Mouse (Mus musculus): Measurements from ENCODE around the gene Cenpe. TPM values are rescaled to one million over a fixed set of nuclear protein-coding genes. Genes with fewer than 3 reads are reported as not detected.

Gene Cenpe
- polyA plus RNA-seq, 1 experiment = 3.3 TPM

DNA sequence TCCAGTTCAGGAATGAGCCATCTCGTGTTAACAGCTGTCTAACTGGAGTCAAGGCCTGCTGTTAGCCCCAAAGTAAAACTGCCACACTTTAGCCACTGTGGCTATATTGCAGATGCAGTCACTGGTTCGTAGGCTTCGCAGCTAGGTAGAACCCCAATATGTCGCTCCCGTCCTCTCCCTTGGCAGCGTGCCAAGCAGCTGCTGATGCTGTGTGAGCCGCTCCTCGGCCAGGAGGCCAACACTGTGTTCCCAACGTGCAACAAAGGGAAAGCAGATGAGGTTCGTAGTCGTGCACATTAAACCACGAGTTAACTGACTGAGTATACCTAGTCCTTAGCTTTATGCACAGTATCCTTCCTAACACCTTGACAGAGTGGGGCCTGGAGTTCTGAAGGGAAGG is 60.3 kb downstream of the Cenpe start:
- H3K36me3 ChIP-seq (ENCODE audit: control insufficient read depth, insufficient read depth) = peaks cover 11% of the 10 kb centered on the region
- H3K4me3 ChIP-seq = no peak overlapping the region
- no peak for TF ChIP-seq TCF3 (IDR thresholded peaks at IDR 0.05; ENCODE audit: insufficient read length, low read depth)
- TF ChIP-seq POLR2A (IDR thresholded peaks at IDR 0.05; ENCODE audit: insufficient read length, low read depth) = no peak
- no peak for TF ChIP-seq REST (IDR thresholded peaks at IDR 0.05; ENCODE audit: insufficient read depth, insufficient read length)
- no peak for TF ChIP-seq TCF12 (IDR thresholded peaks at IDR 0.05; ENCODE audit: insufficient read depth, poor library complexity, severe bottlenecking)
- TF ChIP-seq SRF (IDR thresholded peaks at IDR 0.05; ENCODE audit: control insufficient read depth, insufficient read length, low read depth) = no peak
- TF ChIP-seq MAX (IDR thresholded peaks at IDR 0.05; ENCODE audit: low read depth) = no peak
- no peak for TF ChIP-seq POLR2AphosphoS2 (IDR thresholded peaks at IDR 0.05; ENCODE audit: insufficient read length, low read depth)
- TF ChIP-seq MYOD1 (IDR thresholded peaks at IDR 0.05; ENCODE audit: control insufficient read depth in 1 of 3, insufficient read length in 2 of 3, low read depth in 2 of 3) = no peak
- no peak for TF ChIP-seq USF1 (IDR thresholded peaks at IDR 0.05; ENCODE audit: low read depth)
- TF ChIP-seq MYOG (IDR thresholded peaks at IDR 0.05; ENCODE audit: control insufficient read depth in 1 of 3, insufficient read depth in 1 of 3, insufficient read length in 2 of 3, low read depth in 2 of 3) = no peak
- TF ChIP-seq E2F4 (IDR thresholded peaks at IDR 0.05; ENCODE audit: insufficient read depth) = no peak
- TF ChIP-seq CEBPB (IDR thresholded peaks at IDR 0.05; ENCODE audit: insufficient read depth, poor library complexity, severe bottlenecking) = no peak
- H3K4me2 ChIP-seq (ENCODE audit: low read depth) = no peak overlapping the region
- no peak overlapping the region for H3ac ChIP-seq (ENCODE audit: control insufficient read depth, insufficient read length)
- H3K27me3 ChIP-seq (ENCODE audit: control insufficient read depth, insufficient read depth, insufficient read length) = no peaks in the 10 kb centered on the region
- H3K79me2 ChIP-seq (ENCODE audit: control insufficient read depth, insufficient read depth) = no peaks in the 10 kb centered on the region

DNA sequence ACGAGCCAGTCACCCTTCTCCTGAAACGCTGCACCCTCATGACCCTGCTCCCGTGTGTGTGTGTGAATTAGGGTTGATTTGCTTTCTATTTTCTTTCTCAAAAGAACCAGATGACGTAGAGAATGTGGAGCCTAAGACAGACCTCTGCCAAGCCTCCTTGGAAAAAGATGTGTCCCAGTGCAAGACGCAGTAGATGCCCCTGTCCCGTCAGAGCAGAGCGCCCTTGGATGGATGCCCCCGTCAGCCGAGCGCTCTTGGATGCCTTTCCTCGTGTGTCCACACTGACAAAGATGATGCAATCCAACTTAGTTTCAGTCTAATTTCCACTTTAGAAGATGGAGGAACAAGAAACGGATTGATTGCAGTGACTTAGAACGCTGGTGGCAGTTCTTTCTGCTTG is 60.7 kb downstream of the Cenpe start:
- no peaks in the 10 kb centered on the region for H3K27me3 ChIP-seq (ENCODE audit: control insufficient read depth, insufficient read depth, insufficient read length)
- no peak overlapping the region for H3K4me2 ChIP-seq (ENCODE audit: low read depth)
- H3K4me3 ChIP-seq = no peak overlapping the region
- no peaks in the 10 kb centered on the region for H3K79me2 ChIP-seq (ENCODE audit: control insufficient read depth, insufficient read depth)
- TF ChIP-seq CEBPB (IDR thresholded peaks at IDR 0.05; ENCODE audit: insufficient read depth, poor library complexity, severe bottlenecking) = no peak
- H3ac ChIP-seq (ENCODE audit: control insufficient read depth, insufficient read length) = no peak overlapping the region
- peaks cover 11% of the 10 kb centered on the region for H3K36me3 ChIP-seq (ENCODE audit: control insufficient read depth, insufficient read depth)

DNA sequence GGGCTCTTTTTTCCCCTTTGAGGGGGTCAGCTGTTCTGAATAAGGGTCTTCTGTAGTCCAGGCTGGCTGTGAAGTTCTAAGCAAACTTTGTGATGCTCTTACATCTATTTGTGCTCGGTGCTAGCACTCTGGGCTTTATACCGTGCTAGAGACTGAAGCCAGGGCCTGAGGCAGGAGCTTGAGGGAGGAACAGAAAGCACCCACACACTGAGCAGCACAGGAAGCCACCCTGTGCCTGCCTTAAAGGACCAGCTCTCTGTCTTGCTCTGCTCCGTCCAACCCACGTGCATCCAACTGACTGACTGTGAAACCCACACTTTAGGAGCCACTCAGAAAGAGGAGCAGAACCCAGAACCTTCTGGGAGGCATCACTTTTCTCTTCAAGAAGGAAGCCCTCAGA is 67.8 kb downstream of the Cenpe start:
- TF ChIP-seq MYOG (IDR thresholded peaks at IDR 0.05; ENCODE audit: control insufficient read depth in 1 of 3, insufficient read depth in 1 of 3, insufficient read length in 2 of 3, low read depth in 2 of 3) (no peak), MAX (IDR thresholded peaks at IDR 0.05; ENCODE audit: low read depth) (no peak), POLR2AphosphoS2 (IDR thresholded peaks at IDR 0.05; ENCODE audit: insufficient read length, low read depth) (no peak), CEBPB (IDR thresholded peaks at IDR 0.05; ENCODE audit: insufficient read depth, poor library complexity, severe bottlenecking) (no peak), TCF3 (IDR thresholded peaks at IDR 0.05; ENCODE audit: insufficient read length, low read depth) (no peak), USF1 (IDR thresholded peaks at IDR 0.05; ENCODE audit: low read depth) (no peak), TCF12 (IDR thresholded peaks at IDR 0.05; ENCODE audit: insufficient read depth, poor library complexity, severe bottlenecking) (no peak), SRF (IDR thresholded peaks at IDR 0.05; ENCODE audit: control insufficient read depth, insufficient read length, low read depth) (no peak), MYOD1 (IDR thresholded peaks at IDR 0.05; ENCODE audit: control insufficient read depth in 1 of 3, insufficient read length in 2 of 3, low read depth in 2 of 3) (no peak), E2F4 (IDR thresholded peaks at IDR 0.05; ENCODE audit: insufficient read depth) (no peak), REST (IDR thresholded peaks at IDR 0.05; ENCODE audit: insufficient read depth, insufficient read length) (no peak), POLR2A (IDR thresholded peaks at IDR 0.05; ENCODE audit: insufficient read length, low read depth) (no peak)
- H3K79me2 ChIP-seq (ENCODE audit: control insufficient read depth, insufficient read depth) = no peaks in the 10 kb centered on the region
- H3K36me3 ChIP-seq (ENCODE audit: control insufficient read depth, insufficient read depth) = no peaks in the 10 kb centered on the region
- H3K4me2 ChIP-seq (ENCODE audit: low read depth) = no peak overlapping the region
- H3K27me3 ChIP-seq (ENCODE audit: control insufficient read depth, insufficient read depth, insufficient read length) = no peaks in the 10 kb centered on the region
- H3ac ChIP-seq (ENCODE audit: control insufficient read depth, insufficient read length) = no peak overlapping the region
- H3K4me3 ChIP-seq = no peak overlapping the region

DNA sequence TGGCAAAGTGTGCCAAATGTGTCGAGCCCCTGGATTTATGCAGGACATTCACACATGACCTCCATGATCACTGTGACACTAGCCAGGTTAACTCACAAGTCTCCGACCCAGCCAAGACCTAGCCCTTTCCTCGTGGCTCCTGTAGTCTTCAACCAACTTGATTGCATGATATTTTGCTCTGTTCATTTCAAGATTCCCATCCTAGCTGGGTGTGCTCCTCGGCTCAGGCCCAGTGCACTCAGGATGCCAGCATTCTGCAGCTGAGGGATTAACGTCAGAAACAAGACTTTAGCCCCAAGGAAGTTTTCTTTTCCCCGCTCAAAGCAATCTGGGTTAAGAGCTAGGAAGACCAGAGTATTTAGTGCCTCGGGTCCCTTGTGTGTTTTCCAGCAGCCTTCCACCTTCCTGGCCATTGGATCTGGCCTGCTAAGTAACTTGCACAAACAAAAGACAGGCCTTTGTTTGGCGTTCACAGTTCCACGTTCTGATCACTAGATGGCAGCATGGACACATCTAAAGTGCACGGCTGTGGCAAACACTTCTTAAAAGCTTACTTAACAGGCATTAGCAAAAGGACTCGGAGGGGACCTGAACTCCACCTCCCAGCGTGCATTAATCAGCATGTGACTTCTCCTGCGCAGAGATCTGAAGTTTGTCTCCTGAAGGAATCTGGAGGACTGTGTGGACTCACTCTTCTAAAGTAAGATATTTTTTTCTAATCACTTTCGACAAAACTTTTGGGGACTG is 68.5 kb downstream of the Cenpe start, which contains the start of gene Bdh2:
Gene Bdh2, plus strand, starts transcription at position 553 of the 747 bp plus-strand sequence.
- no peaks in the 10 kb centered on the region for H3K27me3 ChIP-seq (ENCODE audit: control insufficient read depth, insufficient read depth, insufficient read length)
- H3K4me2 ChIP-seq (ENCODE audit: low read depth) = peak within 1 kb of the TSS; percentile 74
- no peak within 1 kb of the TSS for H3ac ChIP-seq (ENCODE audit: control insufficient read depth, insufficient read length)
- no peaks in the 10 kb centered on the region for H3K79me2 ChIP-seq (ENCODE audit: control insufficient read depth, insufficient read depth)
- TF ChIP-seq POLR2AphosphoS2 (IDR thresholded peaks at IDR 0.05; ENCODE audit: insufficient read length, low read depth) (no peak), USF1 (IDR thresholded peaks at IDR 0.05; ENCODE audit: low read depth) (peak; percentile 59)
- no peak within 1 kb of the TSS for H3K4me3 ChIP-seq
- H3K36me3 ChIP-seq (ENCODE audit: control insufficient read depth, insufficient read depth) = no peaks in the 10 kb centered on the region

DNA sequence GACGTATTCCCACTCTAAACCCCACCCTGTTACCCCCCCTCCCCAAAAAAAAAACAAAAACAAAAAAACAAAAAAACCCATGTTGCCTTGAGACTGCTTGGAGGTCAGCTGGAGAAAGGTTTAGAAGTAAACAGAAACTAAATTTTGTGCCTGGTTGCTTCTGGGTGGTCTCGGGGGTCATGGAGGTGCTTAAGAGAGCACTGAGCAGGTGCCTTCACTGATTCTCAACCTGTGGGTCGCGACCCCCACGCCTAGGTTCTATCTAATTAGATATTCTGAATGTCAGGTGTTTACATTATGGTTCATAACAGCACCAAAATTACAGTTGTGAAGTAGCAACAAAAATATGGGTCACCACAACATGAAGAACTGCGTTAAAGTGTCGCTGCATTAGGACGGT is 69.4 kb downstream of the Cenpe start:
- Histone ChIP-seq H3K36me3 (ENCODE audit: control insufficient read depth, insufficient read depth) (no peaks in the 10 kb centered on the region), H3K4me2 (ENCODE audit: low read depth) (peak overlapping the region; percentile 74), H3ac (ENCODE audit: control insufficient read depth, insufficient read length) (no peak overlapping the region), H3K79me2 (ENCODE audit: control insufficient read depth, insufficient read depth) (no peaks in the 10 kb centered on the region), H3K4me3 (no peak overlapping the region), H3K27me3 (ENCODE audit: control insufficient read depth, insufficient read depth, insufficient read length) (no peaks in the 10 kb centered on the region)
- TF ChIP-seq USF1 (IDR thresholded peaks at IDR 0.05; ENCODE audit: low read depth) (no peak), CEBPB (IDR thresholded peaks at IDR 0.05; ENCODE audit: insufficient read depth, poor library complexity, severe bottlenecking) (no peak), E2F4 (IDR thresholded peaks at IDR 0.05; ENCODE audit: insufficient read depth) (no peak), SRF (IDR thresholded peaks at IDR 0.05; ENCODE audit: control insufficient read depth, insufficient read length, low read depth) (no peak), MYOG (IDR thresholded peaks at IDR 0.05; ENCODE audit: control insufficient read depth in 1 of 3, insufficient read depth in 1 of 3, insufficient read length in 2 of 3, low read depth in 2 of 3) (no peak), TCF12 (IDR thresholded peaks at IDR 0.05; ENCODE audit: insufficient read depth, poor library complexity, severe bottlenecking) (no peak), MAX (IDR thresholded peaks at IDR 0.05; ENCODE audit: low read depth) (no peak), TCF3 (IDR thresholded peaks at IDR 0.05; ENCODE audit: insufficient read length, low read depth) (no peak), POLR2A (IDR thresholded peaks at IDR 0.05; ENCODE audit: insufficient read length, low read depth) (no peak), POLR2AphosphoS2 (IDR thresholded peaks at IDR 0.05; ENCODE audit: insufficient read length, low read depth) (no peak), MYOD1 (IDR thresholded peaks at IDR 0.05; ENCODE audit: control insufficient read depth in 1 of 3, insufficient read length in 2 of 3, low read depth in 2 of 3) (no peak), REST (IDR thresholded peaks at IDR 0.05; ENCODE audit: insufficient read depth, insufficient read length) (no peak)
